Mouse (Mus musculus): ENCODE measurements around the gene Cst6. TPM values are rescaled to one million over a fixed set of nuclear protein-coding genes. Genes with fewer than 3 reads are reported as not detected.

Cst6 gene
- polyA plus RNA-seq, 1 experiment from 2014 or later: 0.57 TPM

DNA sequence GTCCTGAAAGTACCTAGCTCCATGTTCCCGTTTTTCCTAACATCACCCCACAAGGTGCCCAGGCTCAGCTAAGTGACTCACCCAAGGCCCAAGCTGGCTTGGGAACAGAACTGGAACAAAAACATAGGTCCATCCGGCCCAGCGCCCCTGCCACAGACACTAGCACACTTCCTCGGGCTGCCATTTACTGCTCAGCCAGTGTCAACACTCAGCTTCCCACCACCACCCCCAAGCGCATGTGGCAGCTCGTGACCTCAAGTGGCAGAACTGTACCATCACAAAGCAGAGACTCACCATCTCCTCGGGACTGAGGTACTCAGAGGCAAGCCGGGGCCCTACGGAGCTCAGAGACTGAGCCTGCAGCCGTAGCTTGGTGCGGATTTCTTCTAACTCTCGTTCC, 34.0 kb upstream of the Cst6 start:
- no peak overlapping the region for H3K9ac ChIP-seq (ENCODE audit: low read depth, low read length)
- no peak for ATAC-seq (ENCODE audit: low read depth)
- peaks cover 17% of the 10 kb centered on the region for H3K4me1 ChIP-seq (ENCODE audit: control insufficient read depth, low read depth, low read length)
- no peak overlapping the region for H3K27ac ChIP-seq (ENCODE audit: low read length)
- H3K4me3 ChIP-seq (ENCODE audit: low read depth, low read length): no peak overlapping the region
- H3K9me3 ChIP-seq (replicated peaks; ENCODE audit: control insufficient read depth, low read length): no peaks in the 10 kb centered on the region
- no peak overlapping the region for H3K4me2 ChIP-seq (ENCODE audit: low read depth, low read length)
- H3K27me3 ChIP-seq (ENCODE audit: control insufficient read depth, insufficient read depth, low read depth, low read length): no peaks in the 10 kb centered on the region
- 89% methylated on average over 12 of the region's 12 CpGs for WGBS (ENCODE audit: insufficient replicate concordance)
- peaks cover 64% of the 10 kb centered on the region for H3K36me3 ChIP-seq (ENCODE audit: control insufficient read depth, insufficient read depth)

GRCm38 (mm10) chr19:5377446-5377845, 28.1 kb upstream of the Cst6 start:
- no peak overlapping the region for H3K27ac ChIP-seq (ENCODE audit: low read length)
- no peak overlapping the region for H3K4me2 ChIP-seq (ENCODE audit: low read depth, low read length)
- H3K9ac ChIP-seq (ENCODE audit: low read depth, low read length): no peak overlapping the region
- no peaks in the 10 kb centered on the region for H3K4me1 ChIP-seq (ENCODE audit: control insufficient read depth, low read depth, low read length)
- peaks cover 36% of the 10 kb centered on the region for H3K36me3 ChIP-seq (ENCODE audit: control insufficient read depth, insufficient read depth)
- WGBS (ENCODE audit: insufficient replicate concordance): 72% methylated on average over 1 of the region's 1 CpGs
- H3K4me3 ChIP-seq (ENCODE audit: low read depth, low read length): no peak overlapping the region
- no peak for ATAC-seq (ENCODE audit: low read depth)
- no peaks in the 10 kb centered on the region for H3K9me3 ChIP-seq (replicated peaks; ENCODE audit: control insufficient read depth, low read length)
- no peaks in the 10 kb centered on the region for H3K27me3 ChIP-seq (ENCODE audit: control insufficient read depth, insufficient read depth, low read depth, low read length)

GRCm38 (mm10) chr19:5374748-5375147, 25.4 kb upstream of the Cst6 start:
- H3K4me3 ChIP-seq (ENCODE audit: low read depth, low read length): no peak overlapping the region
- H3K27me3 ChIP-seq (ENCODE audit: control insufficient read depth, insufficient read depth, low read depth, low read length): no peaks in the 10 kb centered on the region
- ATAC-seq (ENCODE audit: low read depth): no peak
- no peak overlapping the region for H3K9ac ChIP-seq (ENCODE audit: low read depth, low read length)
- no peak overlapping the region for H3K27ac ChIP-seq (ENCODE audit: low read length)
- no peaks in the 10 kb centered on the region for H3K9me3 ChIP-seq (replicated peaks; ENCODE audit: control insufficient read depth, low read length)
- H3K4me2 ChIP-seq (ENCODE audit: low read depth, low read length): no peak overlapping the region
- peaks cover 25% of the 10 kb centered on the region for H3K36me3 ChIP-seq (ENCODE audit: control insufficient read depth, insufficient read depth)
- no peaks in the 10 kb centered on the region for H3K4me1 ChIP-seq (ENCODE audit: control insufficient read depth, low read depth, low read length)
- 70% methylated on average over 4 of the region's 4 CpGs for WGBS (ENCODE audit: insufficient replicate concordance)

DNA sequence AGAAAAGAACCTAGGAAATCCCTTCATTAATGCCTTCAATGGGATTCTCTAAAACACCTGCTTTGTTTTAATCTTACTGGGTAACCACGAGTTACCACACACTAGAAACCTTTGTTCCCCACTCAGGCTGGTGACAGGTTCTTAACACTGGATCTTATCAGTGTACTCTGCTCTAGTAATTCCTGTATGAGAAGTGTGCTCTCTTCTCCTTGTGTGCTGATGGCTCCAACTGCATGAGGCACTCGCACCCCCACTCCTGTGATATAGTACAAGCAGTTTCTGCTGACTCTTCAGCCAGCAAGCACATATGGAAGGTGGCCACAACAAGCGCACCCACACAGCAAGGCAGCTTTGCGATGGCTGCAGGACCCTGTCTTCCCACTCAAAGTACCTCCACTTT, 24.8 kb upstream of the Cst6 start:
- 67% methylated on average over 4 of the region's 4 CpGs for WGBS (ENCODE audit: insufficient replicate concordance)
- Histone ChIP-seq H3K4me2 (ENCODE audit: low read depth, low read length) (no peak overlapping the region), H3K4me3 (ENCODE audit: low read depth, low read length) (no peak overlapping the region), H3K9ac (ENCODE audit: low read depth, low read length) (no peak overlapping the region), H3K9me3 (replicated peaks; ENCODE audit: control insufficient read depth, low read length) (no peaks in the 10 kb centered on the region), H3K27ac (ENCODE audit: low read length) (no peak overlapping the region), H3K27me3 (ENCODE audit: control insufficient read depth, insufficient read depth, low read depth, low read length) (no peaks in the 10 kb centered on the region), H3K4me1 (ENCODE audit: control insufficient read depth, low read depth, low read length) (no peaks in the 10 kb centered on the region), H3K36me3 (ENCODE audit: control insufficient read depth, insufficient read depth) (peaks cover 24% of the 10 kb centered on the region)
- no peak for ATAC-seq (ENCODE audit: low read depth)

GRCm38 (mm10) chr19:5372724-5373123, 23.4 kb upstream of the Cst6 start:
- H3K4me2 ChIP-seq (ENCODE audit: low read depth, low read length): no peak overlapping the region
- H3K4me3 ChIP-seq (ENCODE audit: low read depth, low read length): no peak overlapping the region
- H3K36me3 ChIP-seq (ENCODE audit: control insufficient read depth, insufficient read depth): peaks cover 26% of the 10 kb centered on the region
- H3K27ac ChIP-seq (ENCODE audit: low read length): no peak overlapping the region
- H3K9ac ChIP-seq (ENCODE audit: low read depth, low read length): no peak overlapping the region
- H3K9me3 ChIP-seq (replicated peaks; ENCODE audit: control insufficient read depth, low read length): no peaks in the 10 kb centered on the region
- 79% methylated on average over 7 of the region's 7 CpGs for WGBS (ENCODE audit: insufficient replicate concordance)
- ATAC-seq (ENCODE audit: low read depth): no peak
- peaks cover 8% of the 10 kb centered on the region for H3K4me1 ChIP-seq (ENCODE audit: control insufficient read depth, low read depth, low read length)
- H3K27me3 ChIP-seq (ENCODE audit: control insufficient read depth, insufficient read depth, low read depth, low read length): no peaks in the 10 kb centered on the region

- Histone ChIP-seq H3K4me3 (ENCODE audit: low read depth, low read length) (no peak overlapping the region), H3K27ac (ENCODE audit: low read length) (no peak overlapping the region), H3K4me1 (ENCODE audit: control insufficient read depth, low read depth, low read length) (peaks cover 14% of the 10 kb centered on the region), H3K36me3 (ENCODE audit: control insufficient read depth, insufficient read depth) (peaks cover 26% of the 10 kb centered on the region), H3K27me3 (ENCODE audit: control insufficient read depth, insufficient read depth, low read depth, low read length) (no peaks in the 10 kb centered on the region), H3K9ac (ENCODE audit: low read depth, low read length) (no peak overlapping the region), H3K4me2 (ENCODE audit: low read depth, low read length) (no peak overlapping the region), H3K9me3 (replicated peaks; ENCODE audit: control insufficient read depth, low read length) (no peaks in the 10 kb centered on the region)
- WGBS (ENCODE audit: insufficient replicate concordance): 82% methylated on average over 3 of the region's 3 CpGs
- no peak for ATAC-seq (ENCODE audit: low read depth)
Measured at GRCm38 (mm10) chr19:5370932-5371331, 21.6 kb upstream of the Cst6 start.

- Histone ChIP-seq H3K36me3 (ENCODE audit: control insufficient read depth, insufficient read depth) (peaks cover 30% of the 10 kb centered on the region), H3K4me1 (ENCODE audit: control insufficient read depth, low read depth, low read length) (peaks cover 29% of the 10 kb centered on the region), H3K4me2 (ENCODE audit: low read depth, low read length) (peak overlapping the region; percentile 90), H3K9me3 (replicated peaks; ENCODE audit: control insufficient read depth, low read length) (no peaks in the 10 kb centered on the region), H3K27ac (ENCODE audit: low read length) (peak overlapping the region; percentile 91), H3K4me3 (ENCODE audit: low read depth, low read length) (peak overlapping the region; percentile 92), H3K27me3 (ENCODE audit: control insufficient read depth, insufficient read depth, low read depth, low read length) (no peaks in the 10 kb centered on the region), H3K9ac (ENCODE audit: low read depth, low read length) (peak overlapping the region; percentile 85)
- 8% methylated on average over 11 of the region's 11 CpGs for WGBS (ENCODE audit: insufficient replicate concordance)
- no peak for ATAC-seq (ENCODE audit: low read depth)
Measured at GRCm38 (mm10) chr19:5367455-5367854, 18.1 kb upstream of the Cst6 start.

DNA sequence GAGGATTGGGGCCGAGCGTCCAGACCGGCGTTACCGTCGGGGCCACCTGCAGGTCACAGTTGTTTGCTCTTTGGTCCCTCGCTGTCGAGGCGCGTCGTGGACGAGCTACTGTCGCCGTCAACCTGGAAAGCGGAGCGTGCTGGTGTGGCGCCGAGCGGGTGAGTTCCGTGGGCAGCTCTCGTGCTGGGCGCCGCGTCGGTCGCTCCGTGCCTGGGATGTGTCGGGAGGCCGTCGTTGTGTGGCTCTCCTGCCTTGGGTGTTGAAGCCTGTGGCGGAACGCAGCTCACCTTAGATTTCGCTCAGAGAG, 17.6 kb upstream of the Cst6 start, which contains the start of gene Banf1:
Banf1 (minus strand) TSS at position 116 of the 307 bp plus-strand sequence.
- Histone ChIP-seq H3K4me1 (ENCODE audit: control insufficient read depth, low read depth, low read length) (peaks cover 29% of the 10 kb centered on the region), H3K27me3 (ENCODE audit: control insufficient read depth, insufficient read depth, low read depth, low read length) (no peaks in the 10 kb centered on the region), H3K27ac (ENCODE audit: low read length) (peak within 1 kb of the TSS; percentile 91), H3K4me2 (ENCODE audit: low read depth, low read length) (peak within 1 kb of the TSS; percentile 90), H3K9me3 (replicated peaks; ENCODE audit: control insufficient read depth, low read length) (no peaks in the 10 kb centered on the region), H3K36me3 (ENCODE audit: control insufficient read depth, insufficient read depth) (peaks cover 30% of the 10 kb centered on the region), H3K4me3 (ENCODE audit: low read depth, low read length) (peak within 1 kb of the TSS; percentile 92), H3K9ac (ENCODE audit: low read depth, low read length) (peak within 1 kb of the TSS; percentile 85)
- 0% methylated on average over 33 of the region's 33 CpGs for WGBS (ENCODE audit: insufficient replicate concordance)
- ATAC-seq (ENCODE audit: low read depth): peak; percentile 1; the same call in 1 of the 2 replicates

- Histone ChIP-seq H3K4me2 (ENCODE audit: low read depth, low read length) (peak within 1 kb of the TSS; percentile 90), H3K4me3 (ENCODE audit: low read depth, low read length) (peak within 1 kb of the TSS; percentile 92), H3K4me1 (ENCODE audit: control insufficient read depth, low read depth, low read length) (peaks cover 29% of the 10 kb centered on the region), H3K9ac (ENCODE audit: low read depth, low read length) (peak within 1 kb of the TSS; percentile 85), H3K36me3 (ENCODE audit: control insufficient read depth, insufficient read depth) (peaks cover 30% of the 10 kb centered on the region), H3K27me3 (ENCODE audit: control insufficient read depth, insufficient read depth, low read depth, low read length) (no peaks in the 10 kb centered on the region), H3K27ac (ENCODE audit: low read length) (peak within 1 kb of the TSS; percentile 91), H3K9me3 (replicated peaks; ENCODE audit: control insufficient read depth, low read length) (no peaks in the 10 kb centered on the region)
- ATAC-seq (ENCODE audit: low read depth): peak; percentile 91
- under 1% methylated on average over 89 of the region's 92 CpGs for WGBS (ENCODE audit: insufficient replicate concordance)
Measured at GRCm38 (mm10) chr19:5366175-5367052, 17.0 kb upstream of the Cst6 start, which contains the start of gene Eif1ad. Eif1ad (plus strand) TSS chr19:5366741.
